Mouse (Mus musculus) kidney, embryonic 15.5 days (tissue): ENCODE measurements at regions not wholly inside any gene's neighbourhood (a gene's known extent, or its start where the extent isn't known, plus 50 kb on each side); places are given as distances from the start of the nearest gene placed in this dataset.

Source experiments
- ATAC-seq: fragments of 200-750 bp; cut with Nextera tagmentation; replicated peaks from 2 replicates; pipeline ENCODE4 v1.8.0; 2017; ENCODE audit warnings: moderate TSS enrichment; ENCODE audit not compliant: low FRiP score
- H3K27ac ChIP-seq: fragments of 300-500 bp; sonication (generic); 2 replicates; pipeline ENCODE4 v1.5.1; 2015; ENCODE audit warnings: mild to moderate bottlenecking, inconsistent platforms
- H3K27me3 ChIP-seq: fragments of 300-500 bp; sonication (generic); 2 replicates; pipeline ENCODE4 v1.6.1; 2015; ENCODE audit warnings: inconsistent platforms
- H3K36me3 ChIP-seq: fragments of 300-500 bp; sonication (generic); 2 replicates; pipeline ENCODE4 v1.6.1; 2015; ENCODE audit warnings: inconsistent platforms
- H3K4me1 ChIP-seq: fragments of 300-500 bp; sonication (generic); 2 replicates; pipeline ENCODE4 v1.6.1; 2015; ENCODE audit warnings: inconsistent platforms
- H3K4me2 ChIP-seq: fragments of 300-500 bp; sonication (generic); 2 replicates; pipeline ENCODE4 v1.6.1; 2015; ENCODE audit warnings: moderate library complexity, mild to moderate bottlenecking, inconsistent platforms
- H3K4me3 ChIP-seq: fragments of 300-500 bp; sonication (generic); replicated peaks from 2 replicates; pipeline ENCODE4 v1.5.1; 2015; ENCODE audit warnings: mild to moderate bottlenecking, inconsistent platforms
- H3K9ac ChIP-seq: fragments of 300-500 bp; sonication (generic); 2 replicates; pipeline ENCODE4 v1.6.1; 2015; ENCODE audit warnings: mild to moderate bottlenecking, inconsistent platforms
- H3K9me3 ChIP-seq: fragments of 300-500 bp; sonication (generic); replicated peaks from 2 replicates; pipeline ENCODE4 v1.6.1; 2016; ENCODE audit warnings: inconsistent platforms
- WGBS: fragments of 180-500 bp; shearing (Covaris S2); methylation state at CpG from one replicate; pipeline ENCODE4 v1.1.7; 2015; ENCODE audit warnings: mixed read lengths; 5-methylcytosine and 5-hydroxymethylcytosine counted together

- H3K4me2 ChIP-seq: no peak overlapping the region
- H3K4me1 ChIP-seq: peaks cover 17% of the 10 kb centered on the region
- no peaks in the 10 kb centered on the region for H3K27me3 ChIP-seq
- no peak overlapping the region for H3K27ac ChIP-seq
- ATAC-seq: no peak
- no peaks in the 10 kb centered on the region for H3K9me3 ChIP-seq
- no peak overlapping the region for H3K9ac ChIP-seq
- no peak overlapping the region for H3K4me3 ChIP-seq
- 70% methylated on average over 8 of the region's 8 CpGs for WGBS
- H3K36me3 ChIP-seq: no peaks in the 10 kb centered on the region
These were observed 90.7 kb downstream of the Banf2 start for GRCm38 (mm10) chr2:144123395-144124034.

GRCm38 (mm10) chr2:144127082-144128037, 94.5 kb downstream of the Banf2 start:
- peak; percentile 53 for ATAC-seq
- WGBS: 58% methylated on average over 13 of the region's 13 CpGs
- H3K4me1 ChIP-seq: peaks cover 15% of the 10 kb centered on the region
- no peaks in the 10 kb centered on the region for H3K9me3 ChIP-seq
- H3K9ac ChIP-seq: no peak overlapping the region
- H3K4me2 ChIP-seq: no peak overlapping the region
- no peaks in the 10 kb centered on the region for H3K27me3 ChIP-seq
- H3K36me3 ChIP-seq: no peaks in the 10 kb centered on the region
- H3K4me3 ChIP-seq: no peak overlapping the region
- H3K27ac ChIP-seq: peak overlapping the region; percentile 59

- no peak overlapping the region for H3K9ac ChIP-seq
- H3K27ac ChIP-seq: peak overlapping the region; percentile 59; the same call in 1 of the 2 replicates
- no peaks in the 10 kb centered on the region for H3K9me3 ChIP-seq
- no peaks in the 10 kb centered on the region for H3K27me3 ChIP-seq
- no peaks in the 10 kb centered on the region for H3K36me3 ChIP-seq
- 73% methylated on average over 3 of the region's 3 CpGs for WGBS
- ATAC-seq: 0 out of 2 replicates have a peak, but pooled peaks have one; percentile 38
- H3K4me2 ChIP-seq: no peak overlapping the region
- no peak overlapping the region for H3K4me3 ChIP-seq
- peaks cover 15% of the 10 kb centered on the region for H3K4me1 ChIP-seq
These were observed 95.2 kb downstream of the Banf2 start for GRCm38 (mm10) chr2:144128038-144128402.

GRCm38 (mm10) chr2:144128527-144128926, 95.7 kb downstream of the Banf2 start:
- no peak overlapping the region for H3K9ac ChIP-seq
- no peak overlapping the region for H3K4me2 ChIP-seq
- H3K36me3 ChIP-seq: no peaks in the 10 kb centered on the region
- peaks cover 15% of the 10 kb centered on the region for H3K4me1 ChIP-seq
- H3K4me3 ChIP-seq: no peak overlapping the region
- no peaks in the 10 kb centered on the region for H3K9me3 ChIP-seq
- peak overlapping the region; percentile 59 for H3K27ac ChIP-seq
- H3K27me3 ChIP-seq: no peaks in the 10 kb centered on the region
- ATAC-seq: peak; percentile 66
- 53% methylated on average over 4 of the region's 4 CpGs for WGBS

GRCm38 (mm10) chr2:144133806-144134574, 101.1 kb downstream of the Banf2 start:
- WGBS: 36% methylated on average over 14 of the region's 14 CpGs
- Histone ChIP-seq H3K27me3 (no peaks in the 10 kb centered on the region), H3K4me1 (peaks cover 11% of the 10 kb centered on the region), H3K27ac (peak overlapping the region; percentile 61), H3K36me3 (no peaks in the 10 kb centered on the region), H3K4me2 (0 out of 2 replicates have a peak overlapping the region, but pooled peaks have one; percentile 1), H3K4me3 (no peak overlapping the region), H3K9me3 (no peaks in the 10 kb centered on the region), H3K9ac (no peak overlapping the region)
- peak; percentile 59 for ATAC-seq

- ATAC-seq: peak; percentile 50
- Histone ChIP-seq H3K4me3 (no peak overlapping the region), H3K36me3 (no peaks in the 10 kb centered on the region), H3K4me1 (peaks cover 11% of the 10 kb centered on the region), H3K9me3 (no peaks in the 10 kb centered on the region), H3K27me3 (no peaks in the 10 kb centered on the region), H3K9ac (no peak overlapping the region), H3K27ac (peak overlapping the region; percentile 61), H3K4me2 (0 out of 2 replicates have a peak overlapping the region, but pooled peaks have one; percentile 1)
- WGBS: 60% methylated on average over 9 of the region's 9 CpGs
These were observed 101.7 kb downstream of the Banf2 start for GRCm38 (mm10) chr2:144134575-144134958.

GRCm38 (mm10) chr2:144135586-144135985, 102.7 kb downstream of the Banf2 start:
- Histone ChIP-seq H3K36me3 (no peaks in the 10 kb centered on the region), H3K9me3 (no peaks in the 10 kb centered on the region), H3K9ac (no peak overlapping the region), H3K4me3 (no peak overlapping the region), H3K4me1 (peaks cover 11% of the 10 kb centered on the region), H3K4me2 (no peak overlapping the region), H3K27me3 (no peaks in the 10 kb centered on the region), H3K27ac (no peak overlapping the region)
- 62% methylated on average over 1 of the region's 1 CpGs for WGBS
- no peak for ATAC-seq

- no peak for ATAC-seq
- 86% methylated on average over 9 of the region's 9 CpGs for WGBS
- H3K27ac ChIP-seq: no peak overlapping the region
- no peaks in the 10 kb centered on the region for H3K4me1 ChIP-seq
- no peak overlapping the region for H3K9ac ChIP-seq
- no peaks in the 10 kb centered on the region for H3K9me3 ChIP-seq
- no peak overlapping the region for H3K4me2 ChIP-seq
- no peaks in the 10 kb centered on the region for H3K27me3 ChIP-seq
- H3K36me3 ChIP-seq: no peaks in the 10 kb centered on the region
- no peak overlapping the region for H3K4me3 ChIP-seq
These were observed 110.9 kb downstream of the Banf2 start for GRCm38 (mm10) chr2:144143620-144144384.

- no peak for ATAC-seq
- no peak overlapping the region for H3K4me2 ChIP-seq
- H3K4me3 ChIP-seq: no peak overlapping the region
- H3K27ac ChIP-seq: no peak overlapping the region
- WGBS: 67% methylated on average over 5 of the region's 5 CpGs
- no peaks in the 10 kb centered on the region for H3K36me3 ChIP-seq
- H3K4me1 ChIP-seq: no peaks in the 10 kb centered on the region
- H3K9ac ChIP-seq: no peak overlapping the region
- no peaks in the 10 kb centered on the region for H3K9me3 ChIP-seq
- no peaks in the 10 kb centered on the region for H3K27me3 ChIP-seq
These were observed 111.8 kb downstream of the Banf2 start for GRCm38 (mm10) chr2:144144486-144145136.

- H3K9ac ChIP-seq: no peak overlapping the region
- no peak overlapping the region for H3K27ac ChIP-seq
- no peaks in the 10 kb centered on the region for H3K9me3 ChIP-seq
- 49% methylated on average over 7 of the region's 7 CpGs for WGBS
- ATAC-seq: no peak
- peaks cover 49% of the 10 kb centered on the region for H3K4me1 ChIP-seq
- H3K4me2 ChIP-seq: no peak overlapping the region
- no peaks in the 10 kb centered on the region for H3K36me3 ChIP-seq
- no peak overlapping the region for H3K4me3 ChIP-seq
- H3K27me3 ChIP-seq: no peaks in the 10 kb centered on the region
These were observed 113.8 kb upstream of the Mgme1 start for GRCm38 (mm10) chr2:144156456-144157211.
